Mouse (Mus musculus): Measurements from ENCODE around the gene Thnsl2. TPM values are rescaled to one million over a fixed set of nuclear protein-coding genes. Genes with fewer than 3 reads are reported as not detected.

Thnsl2 gene
- polyA plus RNA-seq, 1 experiment from 2014 or later = 7.6 TPM

DNA sequence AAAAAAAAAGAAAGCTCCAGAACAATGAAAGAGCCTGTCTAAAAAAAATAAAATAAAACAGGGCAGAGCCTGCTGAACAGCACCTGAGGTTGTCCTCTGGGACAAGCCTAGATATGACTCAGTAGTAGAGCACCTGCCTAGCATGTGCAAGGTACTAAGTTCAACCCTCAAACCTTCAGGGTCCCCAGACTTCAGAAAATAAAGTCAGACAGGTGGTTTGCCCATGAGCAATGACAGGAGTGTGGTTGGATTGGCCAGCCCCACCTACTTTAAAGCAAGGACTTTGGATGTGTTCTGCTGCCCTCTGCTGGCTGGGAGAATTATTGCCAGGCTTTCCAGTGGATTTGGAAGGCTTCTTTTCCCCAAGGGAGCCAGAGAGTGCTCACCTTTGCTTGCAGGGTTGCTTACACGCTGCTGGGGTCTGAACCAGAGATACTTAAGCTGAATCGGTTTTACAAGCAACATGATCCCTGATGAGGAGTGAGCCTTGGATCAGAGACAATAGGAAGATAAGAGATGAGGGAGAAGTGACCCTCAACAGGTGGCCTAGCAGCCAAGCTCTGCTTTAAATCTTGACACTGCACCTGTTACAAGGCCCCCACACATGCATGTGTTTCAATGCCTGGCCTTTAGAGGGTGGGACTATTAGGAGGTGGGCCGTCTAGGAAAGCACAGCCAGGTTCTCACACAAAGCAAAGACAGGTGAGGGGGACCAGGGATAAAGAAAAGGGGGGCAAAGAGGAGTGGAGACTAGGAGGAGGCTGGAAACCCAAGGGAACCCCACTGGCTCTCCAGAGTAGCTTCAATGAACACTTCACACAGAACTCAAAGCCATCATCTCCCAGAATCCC is 19.0 kb downstream of the Thnsl2 start:
- peak; percentile 81 for ATAC-seq (ENCODE audit: low read depth)
- DNase-seq (ENCODE audit: low spot score) = peak; percentile 89
- Histone ChIP-seq H3K4me3 (ENCODE audit: low read depth, low read length) (no peak overlapping the region), H3K9ac (ENCODE audit: low read depth, low read length) (no peak overlapping the region), H3K27me3 (replicated peaks; ENCODE audit: control insufficient read depth, insufficient read depth, low read length) (no peaks in the 10 kb centered on the region), H3K36me3 (ENCODE audit: control insufficient read depth, insufficient read depth, low read length) (no peaks in the 10 kb centered on the region), H3K4me2 (ENCODE audit: low read depth, low read length) (no peak overlapping the region), H3K9me3 (ENCODE audit: control insufficient read depth, low read length) (no peaks in the 10 kb centered on the region), H3K27ac (replicated peaks; ENCODE audit: low read depth, low read length) (no peak overlapping the region), H3K4me1 (ENCODE audit: control insufficient read depth, insufficient read depth, low read length) (no peaks in the 10 kb centered on the region)
- 9% methylated on average over 3 of the region's 3 CpGs for WGBS

DNA sequence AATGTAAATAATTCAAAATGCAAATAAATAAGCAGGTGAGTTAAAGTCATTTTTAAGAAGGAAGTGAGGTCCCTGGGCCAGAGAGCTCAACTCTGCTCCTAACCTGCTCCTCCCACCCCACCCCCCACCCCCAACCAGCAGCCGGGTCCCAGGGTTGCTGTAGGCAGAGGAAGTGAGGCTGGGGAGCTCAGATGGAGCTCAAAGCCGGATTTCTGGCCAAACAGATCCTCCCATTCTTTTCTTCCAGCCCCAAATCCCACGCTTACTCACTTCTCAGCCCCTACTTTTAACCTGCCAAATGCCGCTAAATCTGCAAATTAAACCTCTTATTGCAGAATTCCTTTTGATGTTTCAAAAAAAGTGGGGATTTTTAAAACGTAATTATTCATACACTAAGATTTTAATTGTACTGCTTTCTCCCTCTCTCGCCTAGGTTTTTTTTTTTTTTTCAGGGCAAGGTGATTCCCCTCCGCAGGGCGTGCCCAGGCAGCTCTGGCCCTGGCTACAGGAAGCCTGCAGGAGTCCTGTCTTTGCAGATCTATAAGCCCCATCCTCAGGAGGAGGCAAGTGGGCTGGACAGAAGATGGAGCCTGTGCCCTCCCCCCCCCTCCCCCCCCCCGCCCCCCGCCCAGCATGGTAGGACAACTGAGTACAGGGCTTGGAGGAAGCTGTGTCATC is 24.5 kb downstream of the Thnsl2 start:
- H3K4me1 ChIP-seq (ENCODE audit: control insufficient read depth, insufficient read depth, low read length) = no peaks in the 10 kb centered on the region
- ATAC-seq (ENCODE audit: low read depth) (peak; percentile 47; the same call in 1 of the 2 replicates), DNase-seq (ENCODE audit: low spot score) (peak; percentile 40)
- H3K27ac ChIP-seq (replicated peaks; ENCODE audit: low read depth, low read length) = no peak overlapping the region
- no peak overlapping the region for H3K4me2 ChIP-seq (ENCODE audit: low read depth, low read length)
- H3K9ac ChIP-seq (ENCODE audit: low read depth, low read length) = no peak overlapping the region
- H3K4me3 ChIP-seq (ENCODE audit: low read depth, low read length) = no peak overlapping the region
- WGBS = 7% methylated on average over 9 of the region's 10 CpGs
- no peaks in the 10 kb centered on the region for H3K27me3 ChIP-seq (replicated peaks; ENCODE audit: control insufficient read depth, insufficient read depth, low read length)
- no peaks in the 10 kb centered on the region for H3K9me3 ChIP-seq (ENCODE audit: control insufficient read depth, low read length)
- H3K36me3 ChIP-seq (ENCODE audit: control insufficient read depth, insufficient read depth, low read length) = no peaks in the 10 kb centered on the region

DNA sequence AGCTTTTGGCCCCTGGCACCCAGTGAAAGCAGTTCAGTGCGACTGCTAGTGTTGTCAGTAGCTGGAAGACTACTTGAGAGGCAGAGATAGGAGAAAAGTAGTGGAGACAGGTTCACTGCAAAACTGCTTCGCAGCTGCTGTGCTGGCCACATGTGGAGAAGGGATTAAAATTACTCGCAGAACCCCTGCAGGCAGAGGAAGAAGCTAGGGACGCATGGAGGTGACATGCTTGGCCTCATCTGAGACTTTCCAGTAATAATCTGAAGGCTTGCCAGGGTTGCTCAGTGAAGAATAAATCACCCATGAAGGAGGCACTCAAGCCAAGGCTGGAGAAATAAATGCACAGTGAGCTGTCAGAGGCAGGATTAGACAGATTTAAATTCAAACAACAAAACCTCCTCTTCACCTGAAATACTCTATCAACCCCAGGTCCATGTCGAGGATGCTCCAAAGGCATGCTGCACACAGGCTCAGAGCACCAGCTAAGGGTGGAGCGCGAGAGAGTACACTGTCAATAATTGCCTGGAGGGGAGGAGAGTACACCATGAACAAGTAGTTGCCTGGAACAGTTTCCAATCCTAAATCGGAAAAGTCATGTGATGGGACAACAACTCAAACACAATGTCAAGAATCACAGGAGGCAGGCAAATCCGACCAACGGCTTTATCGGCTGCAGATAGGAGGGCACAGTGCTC is 32.7 kb downstream of the Thnsl2 start:
- Histone ChIP-seq H3K27ac (replicated peaks; ENCODE audit: low read depth, low read length) (no peak overlapping the region), H3K4me3 (ENCODE audit: low read depth, low read length) (no peak overlapping the region), H3K4me1 (ENCODE audit: control insufficient read depth, insufficient read depth, low read length) (no peaks in the 10 kb centered on the region), H3K9ac (ENCODE audit: low read depth, low read length) (no peak overlapping the region), H3K9me3 (ENCODE audit: control insufficient read depth, low read length) (no peaks in the 10 kb centered on the region), H3K4me2 (ENCODE audit: low read depth, low read length) (no peak overlapping the region), H3K36me3 (ENCODE audit: control insufficient read depth, insufficient read depth, low read length) (no peaks in the 10 kb centered on the region), H3K27me3 (replicated peaks; ENCODE audit: control insufficient read depth, insufficient read depth, low read length) (no peaks in the 10 kb centered on the region)
- WGBS = 62% methylated on average over 11 of the region's 11 CpGs
- DNase-seq (ENCODE audit: low spot score) = no peak
- ATAC-seq (ENCODE audit: low read depth) = no peak

DNA sequence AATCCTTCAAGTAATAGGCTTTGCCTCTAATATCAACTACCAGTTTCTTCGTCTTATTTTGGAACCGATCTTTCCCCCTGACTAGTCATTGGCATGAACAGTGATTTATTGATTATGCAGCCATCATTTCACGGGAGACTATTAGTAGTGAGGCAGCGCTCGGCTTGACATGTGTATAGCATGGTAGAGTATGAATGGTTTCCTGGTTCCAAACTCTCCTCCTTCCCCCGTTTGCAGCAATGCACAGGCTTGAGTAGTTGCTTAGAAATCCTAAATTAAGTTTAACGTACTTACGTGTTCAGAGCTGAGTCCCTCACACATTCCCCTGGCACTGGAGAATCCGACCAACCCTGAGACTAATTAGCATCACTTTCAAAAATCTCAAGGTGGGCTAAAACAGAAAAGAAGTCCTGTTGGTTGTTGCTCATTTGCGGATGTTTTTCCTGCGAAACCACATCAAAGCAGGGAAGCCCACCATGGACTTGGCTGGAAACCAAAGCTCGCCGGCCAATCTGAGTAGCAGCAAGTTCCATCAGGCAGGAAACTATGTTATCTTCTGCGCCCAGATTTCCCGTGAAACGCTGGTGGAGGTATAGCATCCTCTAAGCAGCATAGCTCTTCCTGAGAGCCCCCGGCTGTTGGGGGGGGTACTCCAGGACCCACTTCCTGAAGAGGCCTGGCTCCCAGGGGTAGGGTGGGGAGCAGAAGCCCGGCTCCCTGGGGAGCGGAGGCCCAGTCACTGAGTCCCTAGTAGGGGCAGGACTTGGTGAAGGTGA is 37.9 kb downstream of the Thnsl2 start:
- no peak for ATAC-seq (ENCODE audit: low read depth)

DNA sequence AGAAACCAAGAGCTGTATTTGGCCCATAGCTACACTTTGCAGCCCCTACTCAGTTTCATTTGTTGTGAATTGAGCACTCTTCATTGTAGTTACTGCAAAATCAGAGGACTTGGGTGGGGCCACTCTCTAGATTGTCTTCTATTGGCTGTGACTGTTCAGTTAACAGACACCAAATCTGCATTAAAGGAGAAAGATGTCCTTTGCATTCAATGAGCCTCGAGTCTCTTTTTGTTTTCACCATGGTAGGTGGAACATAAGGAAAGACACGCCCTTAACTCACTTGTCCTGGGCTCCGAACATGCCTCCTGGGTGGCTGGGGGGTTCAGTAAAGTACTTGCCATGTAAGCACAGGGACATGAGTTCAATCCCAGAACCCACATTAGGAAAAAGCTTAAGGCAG is 48.1 kb downstream of the Thnsl2 start:
- DNase-seq (ENCODE audit: low spot score) (no peak), ATAC-seq (ENCODE audit: low read depth) (no peak)
- Histone ChIP-seq H3K36me3 (ENCODE audit: control insufficient read depth, insufficient read depth, low read length) (no peaks in the 10 kb centered on the region), H3K4me3 (ENCODE audit: low read depth, low read length) (no peak overlapping the region), H3K9me3 (ENCODE audit: control insufficient read depth, low read length) (no peaks in the 10 kb centered on the region), H3K27ac (replicated peaks; ENCODE audit: low read depth, low read length) (no peak overlapping the region), H3K9ac (ENCODE audit: low read depth, low read length) (no peak overlapping the region), H3K27me3 (replicated peaks; ENCODE audit: control insufficient read depth, insufficient read depth, low read length) (no peaks in the 10 kb centered on the region), H3K4me2 (ENCODE audit: low read depth, low read length) (no peak overlapping the region), H3K4me1 (ENCODE audit: control insufficient read depth, insufficient read depth, low read length) (no peaks in the 10 kb centered on the region)
- WGBS = 93% methylated on average over 3 of the region's 3 CpGs

More for the DNA sequence above, 37.9 kb downstream of the Thnsl2 start:
- H3K4me2 ChIP-seq (ENCODE audit: low read depth, low read length) = no peak overlapping the region
- no peak overlapping the region for H3K27ac ChIP-seq (replicated peaks; ENCODE audit: low read depth, low read length)
- 65% methylated on average over 19 of the region's 19 CpGs for WGBS
- no peaks in the 10 kb centered on the region for H3K27me3 ChIP-seq (replicated peaks; ENCODE audit: control insufficient read depth, insufficient read depth, low read length)
- H3K4me3 ChIP-seq (ENCODE audit: low read depth, low read length) = no peak overlapping the region
- peak; percentile 58 for DNase-seq (ENCODE audit: low spot score)
- H3K9me3 ChIP-seq (ENCODE audit: control insufficient read depth, low read length) = no peaks in the 10 kb centered on the region
- no peaks in the 10 kb centered on the region for H3K36me3 ChIP-seq (ENCODE audit: control insufficient read depth, insufficient read depth, low read length)
- no peak overlapping the region for H3K9ac ChIP-seq (ENCODE audit: low read depth, low read length)
- H3K4me1 ChIP-seq (ENCODE audit: control insufficient read depth, insufficient read depth, low read length) = no peaks in the 10 kb centered on the region

DNA sequence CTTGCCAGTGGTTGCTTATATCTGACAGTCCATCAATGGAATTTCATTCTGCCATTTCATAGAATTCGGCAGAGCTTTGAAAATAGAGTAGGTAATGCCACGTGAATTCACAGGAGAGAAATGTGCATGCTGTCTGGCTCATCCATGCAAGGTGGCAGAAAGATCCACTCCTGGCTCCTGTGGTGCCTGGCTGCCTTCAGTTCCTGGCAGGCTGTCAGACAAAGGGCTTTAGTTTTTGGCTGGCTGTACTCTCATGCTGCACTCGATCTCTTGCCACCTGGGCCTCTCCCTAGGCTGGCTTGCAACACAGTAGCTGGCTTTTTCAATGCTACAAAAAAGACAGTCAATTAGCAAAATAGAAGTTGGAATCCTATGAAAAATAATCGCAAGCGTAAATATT is 49.5 kb downstream of the Thnsl2 start:
- no peaks in the 10 kb centered on the region for H3K4me1 ChIP-seq (ENCODE audit: control insufficient read depth, insufficient read depth, low read length)
- no peak overlapping the region for H3K4me3 ChIP-seq (ENCODE audit: low read depth, low read length)
- H3K9ac ChIP-seq (ENCODE audit: low read depth, low read length) = no peak overlapping the region
- H3K27me3 ChIP-seq (replicated peaks; ENCODE audit: control insufficient read depth, insufficient read depth, low read length) = no peaks in the 10 kb centered on the region
- no peak overlapping the region for H3K27ac ChIP-seq (replicated peaks; ENCODE audit: low read depth, low read length)
- no peaks in the 10 kb centered on the region for H3K36me3 ChIP-seq (ENCODE audit: control insufficient read depth, insufficient read depth, low read length)
- H3K4me2 ChIP-seq (ENCODE audit: low read depth, low read length) = no peak overlapping the region
- ATAC-seq (ENCODE audit: low read depth) (no peak), DNase-seq (ENCODE audit: low spot score) (no peak)
- no peaks in the 10 kb centered on the region for H3K9me3 ChIP-seq (ENCODE audit: control insufficient read depth, low read length)
- WGBS = 67% methylated on average over 5 of the region's 5 CpGs

DNA sequence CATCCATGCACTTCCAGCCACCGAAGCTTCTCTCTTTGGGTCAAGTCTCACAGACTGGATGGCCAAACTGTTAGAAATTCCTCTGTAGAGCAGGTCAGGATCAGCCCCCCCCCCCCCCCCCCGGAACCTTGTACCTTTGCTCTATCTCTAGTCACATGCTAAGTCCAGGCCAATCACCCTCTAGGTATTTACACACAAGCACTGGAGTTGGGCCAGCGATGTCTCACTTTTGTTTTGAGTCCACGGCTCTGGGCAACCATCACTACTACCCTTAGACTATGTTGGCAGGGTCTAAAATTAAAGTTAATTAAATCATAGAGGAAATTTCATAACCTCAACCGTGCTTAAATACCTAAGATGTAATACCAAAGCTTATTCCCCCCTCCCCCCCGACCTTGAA is 50.6 kb downstream of the Thnsl2 start:
- ATAC-seq (ENCODE audit: low read depth) = no peak

DNA sequence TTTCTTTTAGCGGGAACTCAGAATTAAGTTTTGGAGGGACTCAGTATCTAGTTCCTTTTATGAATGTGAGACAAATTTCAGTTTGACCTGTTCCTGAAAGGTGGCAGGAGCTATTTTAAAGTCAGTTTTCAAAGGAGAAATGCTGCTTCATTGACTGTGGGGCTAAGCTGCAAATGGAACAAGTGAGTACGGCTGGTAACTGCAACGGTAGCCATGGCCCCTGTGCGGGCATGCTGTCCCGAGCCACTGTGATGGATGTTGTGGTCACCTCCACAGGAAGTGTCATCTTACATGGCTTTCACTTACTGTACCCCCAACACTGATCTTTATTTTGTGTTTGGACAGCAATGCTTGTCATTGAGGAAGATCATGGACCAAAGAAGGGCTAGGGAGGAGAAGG is 53.8 kb downstream of the Thnsl2 start:
- Histone ChIP-seq H3K4me3 (ENCODE audit: low read depth, low read length) (no peak overlapping the region), H3K4me2 (ENCODE audit: low read depth, low read length) (no peak overlapping the region), H3K36me3 (ENCODE audit: control insufficient read depth, insufficient read depth, low read length) (no peaks in the 10 kb centered on the region), H3K9me3 (ENCODE audit: control insufficient read depth, low read length) (peaks cover 9% of the 10 kb centered on the region; the same call in 1 of the 2 replicates), H3K4me1 (ENCODE audit: control insufficient read depth, insufficient read depth, low read length) (no peaks in the 10 kb centered on the region), H3K27me3 (replicated peaks; ENCODE audit: control insufficient read depth, insufficient read depth, low read length) (no peaks in the 10 kb centered on the region), H3K27ac (replicated peaks; ENCODE audit: low read depth, low read length) (no peak overlapping the region), H3K9ac (ENCODE audit: low read depth, low read length) (no peak overlapping the region)
- ATAC-seq (ENCODE audit: low read depth) = no peak
- 78% methylated on average over 5 of the region's 5 CpGs for WGBS
- DNase-seq (ENCODE audit: low spot score) = no peak

More for the DNA sequence above, 50.6 kb downstream of the Thnsl2 start:
- 84% methylated on average over 6 of the region's 6 CpGs for WGBS
- H3K36me3 ChIP-seq (ENCODE audit: control insufficient read depth, insufficient read depth, low read length) = no peaks in the 10 kb centered on the region
- DNase-seq (ENCODE audit: low spot score) = no peak
- no peaks in the 10 kb centered on the region for H3K9me3 ChIP-seq (ENCODE audit: control insufficient read depth, low read length)
- no peaks in the 10 kb centered on the region for H3K27me3 ChIP-seq (replicated peaks; ENCODE audit: control insufficient read depth, insufficient read depth, low read length)
- no peak overlapping the region for H3K4me2 ChIP-seq (ENCODE audit: low read depth, low read length)
- H3K27ac ChIP-seq (replicated peaks; ENCODE audit: low read depth, low read length) = no peak overlapping the region
- H3K4me1 ChIP-seq (ENCODE audit: control insufficient read depth, insufficient read depth, low read length) = no peaks in the 10 kb centered on the region
- no peak overlapping the region for H3K9ac ChIP-seq (ENCODE audit: low read depth, low read length)
- H3K4me3 ChIP-seq (ENCODE audit: low read depth, low read length) = no peak overlapping the region

Measured in embryonic facial prominence, embryonic 14.5 days (tissue).